Mouse (Mus musculus) hindbrain, embryonic 16.5 days (tissue): ENCODE measurements at regions not wholly inside any gene's neighbourhood (a gene's known extent, or its start where the extent isn't known, plus 50 kb on each side); places are given as distances from the start of the nearest gene placed in this dataset.

Experiments
- ATAC-seq: fragments of 200-750 bp; cut with Nextera tagmentation; 2 replicates; pipeline ENCODE4 v1.8.0; 2017; ENCODE audit warnings: moderate TSS enrichment, moderate library complexity
- H3K27ac ChIP-seq: fragments of 300-500 bp; sonication (generic); 2 replicates; pipeline ENCODE4 v1.5.1; 2014; ENCODE audit warnings: low read depth, mild to moderate bottlenecking, control low read depth, low read length, moderate library complexity
- H3K27me3 ChIP-seq: fragments of 300-500 bp; sonication (generic); replicated peaks from 2 replicates; pipeline ENCODE4 v1.6.1; 2014; ENCODE audit warnings: low read length; ENCODE audit not compliant: control insufficient read depth, insufficient read depth
- H3K36me3 ChIP-seq: fragments of 300-500 bp; sonication (generic); 2 replicates; pipeline ENCODE4 v1.6.1; 2014; ENCODE audit warnings: mild to moderate bottlenecking, low read length, moderate library complexity, mixed read lengths; ENCODE audit not compliant: control insufficient read depth, insufficient read depth
- H3K4me1 ChIP-seq: fragments of 300-500 bp; sonication (generic); 2 replicates; pipeline ENCODE4 v1.6.1; 2014; ENCODE audit warnings: low read depth, low read length; ENCODE audit not compliant: control insufficient read depth, insufficient read depth
- H3K4me2 ChIP-seq: fragments of 300-500 bp; sonication (generic); 2 replicates; pipeline ENCODE4 v1.6.1; 2014; ENCODE audit warnings: mild to moderate bottlenecking, low read length, control low read depth, moderate library complexity
- H3K4me3 ChIP-seq: fragments of 300-500 bp; sonication (generic); 2 replicates; pipeline ENCODE4 v1.5.1; 2014; ENCODE audit warnings: mild to moderate bottlenecking, low read length, control low read depth, moderate library complexity
- H3K9ac ChIP-seq: fragments of 300-500 bp; sonication (generic); 2 replicates; pipeline ENCODE4 v1.6.1; 2014; ENCODE audit warnings: low read depth, mild to moderate bottlenecking, control low read depth, low read length, moderate library complexity
- H3K9me3 ChIP-seq: fragments of 300-500 bp; sonication (generic); 2 replicates; pipeline ENCODE4 v1.6.1; 2014; ENCODE audit warnings: mild to moderate bottlenecking, low read length, moderate library complexity; ENCODE audit not compliant: control insufficient read depth
- WGBS: fragments of 180-500 bp; shearing (Covaris S2); extraction: QIAGEN DNeasy Blood & Tissue Kit; methylation state at CpG from one replicate; pipeline ENCODE4 v1.1.7; 2014; 5-methylcytosine and 5-hydroxymethylcytosine counted together

- no peak overlapping the region for H3K4me3 ChIP-seq
- H3K9me3 ChIP-seq, result no peaks in the 10 kb centered on the region
- H3K4me1 ChIP-seq, result peaks cover 8% of the 10 kb centered on the region
- H3K27ac ChIP-seq, result no peak overlapping the region
- H3K9ac ChIP-seq, result no peak overlapping the region
- peak; percentile 67; the same call in 1 of the 2 replicates for ATAC-seq
- no peaks in the 10 kb centered on the region for H3K36me3 ChIP-seq
- no peak overlapping the region for H3K4me2 ChIP-seq
- WGBS, result 22% methylated on average over 4 of the region's 4 CpGs
- H3K27me3 ChIP-seq, result no peaks in the 10 kb centered on the region
Measured at GRCm38 (mm10) chr1:83748974-83749373, 341.0 kb upstream of the Sphkap start.

GRCm38 (mm10) chr1:83748061-83748460 lies 340.1 kb upstream of the Sphkap start:
- Histone ChIP-seq H3K4me2 (no peak overlapping the region), H3K36me3 (no peaks in the 10 kb centered on the region), H3K9ac (no peak overlapping the region), H3K9me3 (no peaks in the 10 kb centered on the region), H3K4me3 (no peak overlapping the region), H3K4me1 (peaks cover 8% of the 10 kb centered on the region), H3K27me3 (no peaks in the 10 kb centered on the region), H3K27ac (no peak overlapping the region)
- no peak for ATAC-seq
- WGBS, result 35% methylated on average over 3 of the region's 3 CpGs

GRCm38 (mm10) chr1:83747412-83747811 lies 339.4 kb upstream of the Sphkap start:
- Histone ChIP-seq H3K9me3 (no peaks in the 10 kb centered on the region), H3K9ac (no peak overlapping the region), H3K27ac (no peak overlapping the region), H3K4me1 (peaks cover 3% of the 10 kb centered on the region), H3K4me3 (no peak overlapping the region), H3K27me3 (no peaks in the 10 kb centered on the region), H3K4me2 (no peak overlapping the region), H3K36me3 (no peaks in the 10 kb centered on the region)
- 79% methylated on average over 3 of the region's 3 CpGs for WGBS
- ATAC-seq, result no peak

GRCm38 (mm10) chr1:83746036-83746435 lies 338.0 kb upstream of the Sphkap start:
- Histone ChIP-seq H3K4me2 (no peak overlapping the region), H3K27me3 (no peaks in the 10 kb centered on the region), H3K4me3 (no peak overlapping the region), H3K9me3 (no peaks in the 10 kb centered on the region), H3K4me1 (peaks cover 3% of the 10 kb centered on the region; the same call in 1 of the 2 replicates), H3K36me3 (no peaks in the 10 kb centered on the region), H3K27ac (peak overlapping the region; percentile 46; the same call in 1 of the 2 replicates), H3K9ac (no peak overlapping the region)
- WGBS, result 24% methylated on average over 6 of the region's 6 CpGs
- peak; percentile 87 for ATAC-seq

- no peak overlapping the region for H3K27ac ChIP-seq
- 42% methylated on average over 2 of the region's 2 CpGs for WGBS
Measured at GRCm38 (mm10) chr1:83736428-83737117, 328.6 kb upstream of the Sphkap start.

GRCm38 (mm10) chr1:83731682-83732081 lies 323.7 kb upstream of the Sphkap start:
- Histone ChIP-seq H3K36me3 (no peaks in the 10 kb centered on the region), H3K27ac (no peak overlapping the region), H3K4me2 (no peak overlapping the region), H3K4me1 (no peaks in the 10 kb centered on the region), H3K9ac (no peak overlapping the region), H3K27me3 (no peaks in the 10 kb centered on the region), H3K9me3 (no peaks in the 10 kb centered on the region), H3K4me3 (no peak overlapping the region)
- WGBS, result 76% methylated on average over 1 of the region's 1 CpGs
- no peak for ATAC-seq

More at GRCm38 (mm10) chr1:83736428-83737117, 328.6 kb upstream of the Sphkap start:
- H3K36me3 ChIP-seq, result no peaks in the 10 kb centered on the region
- H3K9me3 ChIP-seq, result no peaks in the 10 kb centered on the region
- no peaks in the 10 kb centered on the region for H3K4me1 ChIP-seq
- H3K9ac ChIP-seq, result no peak overlapping the region
- no peak overlapping the region for H3K4me3 ChIP-seq
- no peak overlapping the region for H3K4me2 ChIP-seq
- peak; percentile 93 for ATAC-seq
- H3K27me3 ChIP-seq, result no peaks in the 10 kb centered on the region

- 0 out of 2 replicates have a peak, but pooled peaks have one; percentile 52 for ATAC-seq
- Histone ChIP-seq H3K27ac (no peak overlapping the region), H3K4me2 (no peak overlapping the region), H3K9ac (no peak overlapping the region), H3K36me3 (no peaks in the 10 kb centered on the region), H3K4me1 (no peaks in the 10 kb centered on the region), H3K4me3 (no peak overlapping the region), H3K9me3 (no peaks in the 10 kb centered on the region), H3K27me3 (no peaks in the 10 kb centered on the region)
- WGBS, result 54% methylated on average over 6 of the region's 6 CpGs
Measured at GRCm38 (mm10) chr1:83728810-83729209, 320.8 kb upstream of the Sphkap start.

GRCm38 (mm10) chr1:83727938-83728337 lies 319.9 kb upstream of the Sphkap start:
- Histone ChIP-seq H3K27ac (no peak overlapping the region), H3K36me3 (no peaks in the 10 kb centered on the region), H3K4me2 (no peak overlapping the region), H3K4me3 (no peak overlapping the region), H3K27me3 (no peaks in the 10 kb centered on the region), H3K9ac (no peak overlapping the region), H3K9me3 (no peaks in the 10 kb centered on the region), H3K4me1 (no peaks in the 10 kb centered on the region)
- no peak for ATAC-seq
- 75% methylated on average over 4 of the region's 4 CpGs for WGBS

- no peak overlapping the region for H3K4me3 ChIP-seq
- no peak overlapping the region for H3K9ac ChIP-seq
- 74% methylated on average over 4 of the region's 4 CpGs for WGBS
- H3K4me1 ChIP-seq, result no peaks in the 10 kb centered on the region
- no peaks in the 10 kb centered on the region for H3K9me3 ChIP-seq
- H3K27ac ChIP-seq, result no peak overlapping the region
- H3K27me3 ChIP-seq, result no peaks in the 10 kb centered on the region
- H3K4me2 ChIP-seq, result no peak overlapping the region
- no peaks in the 10 kb centered on the region for H3K36me3 ChIP-seq
- peak; percentile 56; the same call in 1 of the 2 replicates for ATAC-seq
Measured at GRCm38 (mm10) chr1:83727215-83727614, 319.2 kb upstream of the Sphkap start.
